Mouse (Mus musculus) T-helper 17 cell (primary cell): ENCODE data around the gene Gm17349.

ENCODE experiments used
- in situ Hi-C, 2 experiments: fragments of 300-600 bp; cut with MboI, MseI; formaldehyde crosslinking; loops; 1 replicate in 1 of 2; 2 replicates in 1 of 2; pipeline ENCODE4 v1.15.1; 2025; ENCODE audit warnings: high pct_unique_total_duplicates in 2 of 2

Gene Gm17349

GRCm38 (mm10) chr15:99718461-99719021 is 13.3 kb upstream of the Gm17349 start:
- in situ Hi-C loops: loop anchor here in 1 of 2 experiments (5.0 kb wide), 1 partner anchor 54 kb away; the partner anchor contains the start of gene Cers5

GRCm38 (mm10) chr15:99717386-99718334 is 12.4 kb upstream of the Gm17349 start, which contains the start of gene Gpd1:
TSS of gene Gpd1 (plus strand) at chr15:99717515.
- in situ Hi-C loops: loop anchor here in 1 of 2 experiments (5.0 kb wide), 1 partner anchor 55 kb away; the partner anchor contains the start of gene Cers5

GRCm38 (mm10) chr15:99716814-99717213 is 11.5 kb upstream of the Gm17349 start:
- in situ Hi-C loops: loop anchor here in 1 of 2 experiments (5.0 kb wide), 1 partner anchor 55 kb away; the partner anchor contains the start of gene Cers5

GRCm38 (mm10) chr15:99715982-99716746 is 10.9 kb upstream of the Gm17349 start:
- in situ Hi-C loops: loop anchor here in 1 of 2 experiments (5.0 kb wide), 1 partner anchor 56 kb away; the partner anchor contains the start of gene Cers5

GRCm38 (mm10) chr15:99715361-99715865 is 10.1 kb upstream of the Gm17349 start:
- in situ Hi-C loops: loop anchor here in 1 of 2 experiments (5.0 kb wide), 1 partner anchor 57 kb away; the partner anchor contains the start of gene Cers5

GRCm38 (mm10) chr15:99714858-99715257 is 9.6 kb upstream of the Gm17349 start:
- in situ Hi-C loops: loop anchor here in 1 of 2 experiments (5.0 kb wide), 1 partner anchor 57 kb away; the partner anchor contains the start of gene Cers5

- in situ Hi-C loops: no loop called here
Observed at GRCm38 (mm10) chr15:99714206-99714605, 8.9 kb upstream of the Gm17349 start.

- in situ Hi-C loops: no loop called here
Observed at GRCm38 (mm10) chr15:99713569-99713968, 8.3 kb upstream of the Gm17349 start.

GRCm38 (mm10) chr15:99712666-99713559 is 7.6 kb upstream of the Gm17349 start:
- in situ Hi-C loops: no loop called here

- in situ Hi-C loops: no loop called here
Observed at GRCm38 (mm10) chr15:99711491-99711890, 6.2 kb upstream of the Gm17349 start.

GRCm38 (mm10) chr15:99710221-99711190 is 5.2 kb upstream of the Gm17349 start:
- in situ Hi-C loops: no loop called here

GRCm38 (mm10) chr15:99708176-99708575 is 2.9 kb upstream of the Gm17349 start:
- in situ Hi-C loops: no loop called here

- in situ Hi-C loops: no loop called here
Observed at GRCm38 (mm10) chr15:99704881-99705280, 409 bp downstream of the Gm17349 start.

- in situ Hi-C loops: no loop called here
Observed at GRCm38 (mm10) chr15:99704041-99704681, 1.1 kb downstream of the Gm17349 start.

- in situ Hi-C loops: no loop called here
Observed at GRCm38 (mm10) chr15:99703676-99704040, 1.6 kb downstream of the Gm17349 start.

- in situ Hi-C loops: no loop called here
Observed at GRCm38 (mm10) chr15:99703104-99703503, 2.2 kb downstream of the Gm17349 start.

GRCm38 (mm10) chr15:99701999-99702900 is 3.0 kb downstream of the Gm17349 start, which contains the start of gene Smarcd1:
TSS of gene Smarcd1 (plus strand) at chr15:99702129.
- in situ Hi-C loops: no loop called here
